Mouse (Mus musculus): ENCODE measurements around the gene Gm45753.

DNA sequence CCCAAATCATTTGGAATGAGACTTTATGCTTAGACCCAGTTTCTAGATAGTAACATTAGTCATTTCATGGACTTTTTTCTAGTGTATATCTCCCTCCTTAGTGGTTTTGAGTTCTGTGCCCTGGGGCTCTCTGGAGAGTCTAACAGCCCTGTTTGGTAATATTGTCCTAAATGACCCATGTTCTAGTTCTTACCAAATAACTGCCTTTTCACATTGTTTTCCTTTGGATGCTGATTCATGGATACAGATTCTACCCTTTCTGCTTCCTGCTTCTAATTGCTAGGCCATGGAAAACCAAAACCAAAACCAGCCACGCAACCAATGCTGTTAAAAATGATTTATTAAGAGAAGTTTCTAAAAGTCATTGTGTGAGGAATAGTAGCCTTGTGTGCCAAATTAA is 2.8 kb downstream of the Gm45753 start:
- TF ChIP-seq CTCF (IDR thresholded peaks at IDR 0.05) = no peak
- TF ChIP-seq POLR2A (IDR thresholded peaks at IDR 0.05; ENCODE audit: insufficient read depth, low read depth, low read length) = no peak

Measured in heart, adult 2 months (tissue).